Mouse (Mus musculus) lung, adult 2 months (tissue): Measurements from ENCODE around the gene Ceacam5. TPM values are rescaled to one million over a fixed set of nuclear protein-coding genes. Genes with fewer than 3 reads are reported as not detected.

ENCODE experiments used
- DNase-seq: peaks from one replicate; pipeline ENCODE4 v3.0.0; 2022
- H3K4me1 ChIP-seq: fragments of 200-500 bp; 2 replicates; pipeline ENCODE4 v1.6.1; 2011; ENCODE audit warnings: low read length; ENCODE audit not compliant: control insufficient read depth, insufficient read depth
- H3K4me3 ChIP-seq: fragments of 200-500 bp; replicated peaks from 2 replicates; pipeline ENCODE3; 2011; ENCODE audit warnings: low read depth, mild to moderate bottlenecking, control low read depth, low read length; ENCODE audit errors: extremely low read depth
- CTCF ChIP-seq: fragments of 200-500 bp; IDR thresholded peaks from 2 replicates; pipeline ENCODE4 v1.5.1; 2011; ENCODE audit warnings: mild to moderate bottlenecking, low read length, control low read depth; ENCODE audit not compliant: insufficient read depth
- POLR2A ChIP-seq: fragments of 200-500 bp; IDR thresholded peaks from 2 replicates; pipeline ENCODE4 v1.6.1; 2011; ENCODE audit warnings: low read depth, mild to moderate bottlenecking, control low read depth, low read length, borderline replicate concordance; ENCODE audit errors: extremely low read depth
- WGBS: fragments of 180-500 bp; shearing (Covaris S2); methylation state at CpG from one replicate; pipeline ENCODE4 v1.1.7; 2018; 5-methylcytosine and 5-hydroxymethylcytosine counted together
- polyA plus RNA-seq: library from polyadenylated mRNA; depleted of rRNA; stranded (reverse); fragments of >200 nt; gene quantifications from 2 replicates; pipeline ENCODE4 v1.2.3, GENCODE M21; 2012; rRNA removed

Ceacam5 gene
- not detected in 2 replicates for polyA plus RNA-seq

DNA sequence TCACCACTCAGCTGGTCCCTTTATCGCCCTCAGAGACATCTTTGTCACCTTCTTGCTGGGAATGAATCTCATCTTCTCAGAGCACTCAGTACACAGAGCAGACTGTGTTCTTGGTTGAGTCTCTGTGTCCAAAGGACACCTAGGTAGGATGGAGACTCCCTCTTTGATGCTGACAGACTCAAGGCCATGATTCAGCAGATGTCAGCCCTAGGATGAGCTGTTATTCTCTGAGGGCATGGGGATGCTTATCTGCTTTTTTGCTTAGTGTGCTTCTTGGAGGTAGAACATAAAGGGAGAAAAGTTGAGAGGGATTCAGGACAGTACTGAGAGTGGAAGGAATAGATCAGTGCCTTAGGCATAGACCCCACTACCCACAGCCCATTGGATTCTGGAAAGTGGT, at the start of gene Ceacam5:
Gene Ceacam5, plus strand, starts transcription at position 301 of the 400 bp plus-strand sequence.
- 31% methylated on average over 1 of the region's 1 CpGs for WGBS
- no peak for DNase-seq

More for the DNA sequence above, at the start of gene Ceacam5:
- TF ChIP-seq CTCF (no peak), POLR2A (no peak)
- Histone ChIP-seq H3K4me3 (no peak within 1 kb of the TSS), H3K4me1 (no peaks in the 10 kb centered on the region)

Other genes with a start within 250 kb of the Ceacam5 start
- gene Ceacam14, start 99.4 kb downstream of the Ceacam5 start, polyA plus RNA-seq = not detected in 2 replicates
- not detected in 2 replicates for gene Gm5155, start 158.5 kb downstream of the Ceacam5 start, polyA plus RNA-seq